Mouse (Mus musculus) naive thymus-derived CD4-positive, alpha-beta T cell, adult 2 months (primary cell): ENCODE measurements around the gene Ephb1.

Experiments
- DNase-seq: peaks from one replicate; pipeline ENCODE4 v3.0.0-alpha.2; 2011; ENCODE audit warnings: low read depth

Gene Ephb1

DNA sequence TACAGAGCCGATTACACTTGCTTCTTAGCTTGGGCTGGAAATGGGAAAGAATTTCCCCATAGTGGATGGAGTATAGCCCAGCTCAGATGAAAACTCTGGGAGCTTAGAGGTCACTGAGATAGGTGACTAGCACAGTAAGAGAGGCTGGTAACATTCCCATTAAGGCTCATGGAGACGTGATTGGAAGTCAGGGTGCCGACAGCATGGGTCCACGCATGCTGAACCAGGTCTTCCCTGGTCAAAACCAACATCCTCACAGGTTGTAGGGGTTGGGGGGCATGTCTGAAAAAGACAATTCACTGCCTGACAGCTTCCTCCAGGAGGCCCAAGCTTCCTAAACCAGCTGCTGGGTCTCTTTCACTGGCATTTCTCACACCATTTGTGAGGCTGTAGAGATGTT is 445.0 kb downstream of the Ephb1 start:
- no peak for DNase-seq

DNA sequence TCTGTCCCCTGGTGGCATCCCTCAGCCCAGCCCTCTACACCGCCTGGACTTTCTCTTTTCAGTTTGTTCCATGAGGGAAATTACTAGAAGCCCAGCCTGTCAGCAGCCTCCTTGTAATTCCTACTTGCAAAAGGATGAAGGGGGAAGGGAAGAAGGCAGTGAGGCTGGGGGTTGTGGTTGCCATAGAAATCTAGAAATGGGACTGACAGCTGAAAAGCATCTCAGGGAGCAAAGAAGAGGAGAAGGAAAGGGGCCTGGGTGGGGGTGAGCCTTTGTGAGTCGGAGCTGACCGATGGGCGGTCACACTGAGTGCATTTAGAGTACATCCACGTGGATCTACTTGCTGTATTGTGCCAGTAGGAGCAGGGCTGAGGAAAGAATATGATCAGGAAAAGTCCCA is 445.6 kb downstream of the Ephb1 start:
- no peak for DNase-seq

DNA sequence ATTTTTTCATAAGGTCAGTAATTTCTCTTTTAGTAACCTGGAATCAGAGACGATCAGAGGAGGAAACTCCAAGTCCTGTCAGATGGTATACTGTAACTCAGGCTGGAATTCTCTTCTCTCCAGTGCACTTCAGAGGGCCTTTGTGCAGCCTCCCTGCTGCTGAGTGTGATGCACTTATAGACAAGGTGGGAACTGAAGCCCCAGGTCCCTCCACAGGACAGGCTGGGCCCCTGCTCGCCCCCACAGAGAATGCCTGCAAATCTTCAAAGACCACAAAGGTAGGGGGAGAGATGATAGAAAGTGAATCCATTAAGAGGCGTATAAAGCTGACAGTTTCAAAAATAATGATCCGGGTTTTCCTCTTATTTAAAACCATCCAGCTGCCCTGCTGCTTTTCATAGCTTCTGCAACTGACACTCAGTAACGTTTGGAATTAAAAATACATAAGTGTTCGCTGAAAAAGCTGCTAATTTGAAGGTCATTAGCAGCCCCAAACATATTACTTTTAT is 446.7 kb downstream of the Ephb1 start:
- no peak for DNase-seq

DNA sequence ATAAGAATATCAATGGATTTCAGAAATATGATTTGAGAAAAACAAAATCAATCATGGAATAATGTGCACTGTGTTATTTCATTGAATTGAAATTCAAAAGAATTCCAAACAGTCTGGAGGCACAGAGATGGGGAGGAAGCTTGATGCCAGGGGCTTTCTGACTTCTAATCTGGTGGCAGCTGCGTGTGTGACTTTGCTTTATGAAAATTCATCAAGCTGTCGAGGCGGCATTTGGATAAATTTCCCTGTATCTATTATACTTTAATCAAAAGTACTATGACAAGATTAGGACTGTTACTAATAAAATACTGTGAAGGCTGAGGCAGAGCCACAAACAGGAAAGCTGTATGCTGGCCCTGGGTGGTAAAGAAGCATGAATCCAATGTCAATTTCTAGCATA is 451.1 kb downstream of the Ephb1 start:
- DNase-seq: no peak

DNA sequence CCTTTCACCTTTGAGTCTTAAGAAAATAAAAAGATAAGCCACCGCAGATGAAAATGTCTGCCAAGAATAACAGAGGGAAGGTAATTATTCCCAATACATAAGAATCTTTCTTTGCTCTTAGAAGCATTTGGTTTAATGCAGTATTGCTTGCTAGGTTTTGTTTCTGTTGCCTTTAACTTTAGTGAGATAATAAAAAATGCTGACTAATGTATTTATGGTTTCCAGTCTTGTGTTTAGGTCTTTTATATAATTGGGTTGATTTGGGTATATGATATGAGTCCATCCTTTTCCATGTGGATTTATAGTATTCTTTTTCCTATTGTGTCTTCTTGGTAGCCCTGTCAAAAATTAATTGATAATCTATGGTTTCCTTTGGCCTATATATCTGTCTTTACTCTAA is 456.6 kb downstream of the Ephb1 start:
- DNase-seq: no peak

DNA sequence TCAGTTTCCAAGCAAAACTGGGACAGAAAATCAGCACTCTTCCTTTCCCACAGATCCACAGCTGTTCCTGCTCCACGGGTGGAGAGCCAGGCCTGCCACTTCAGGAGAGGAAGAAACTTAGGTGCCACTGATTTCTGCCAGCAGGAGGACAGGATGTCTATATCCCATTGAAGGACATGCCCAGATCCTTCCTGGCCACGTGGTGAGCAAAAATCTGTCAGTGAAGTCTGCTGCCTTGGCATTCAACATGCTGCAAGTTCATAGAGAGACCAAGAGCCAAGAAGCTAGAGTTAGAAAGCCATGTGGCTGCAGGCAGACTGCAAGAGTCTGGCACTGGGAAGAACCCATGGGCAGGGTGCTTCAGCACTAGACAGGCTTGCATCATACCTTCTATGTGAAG is 471.2 kb downstream of the Ephb1 start:
- no peak for DNase-seq

DNA sequence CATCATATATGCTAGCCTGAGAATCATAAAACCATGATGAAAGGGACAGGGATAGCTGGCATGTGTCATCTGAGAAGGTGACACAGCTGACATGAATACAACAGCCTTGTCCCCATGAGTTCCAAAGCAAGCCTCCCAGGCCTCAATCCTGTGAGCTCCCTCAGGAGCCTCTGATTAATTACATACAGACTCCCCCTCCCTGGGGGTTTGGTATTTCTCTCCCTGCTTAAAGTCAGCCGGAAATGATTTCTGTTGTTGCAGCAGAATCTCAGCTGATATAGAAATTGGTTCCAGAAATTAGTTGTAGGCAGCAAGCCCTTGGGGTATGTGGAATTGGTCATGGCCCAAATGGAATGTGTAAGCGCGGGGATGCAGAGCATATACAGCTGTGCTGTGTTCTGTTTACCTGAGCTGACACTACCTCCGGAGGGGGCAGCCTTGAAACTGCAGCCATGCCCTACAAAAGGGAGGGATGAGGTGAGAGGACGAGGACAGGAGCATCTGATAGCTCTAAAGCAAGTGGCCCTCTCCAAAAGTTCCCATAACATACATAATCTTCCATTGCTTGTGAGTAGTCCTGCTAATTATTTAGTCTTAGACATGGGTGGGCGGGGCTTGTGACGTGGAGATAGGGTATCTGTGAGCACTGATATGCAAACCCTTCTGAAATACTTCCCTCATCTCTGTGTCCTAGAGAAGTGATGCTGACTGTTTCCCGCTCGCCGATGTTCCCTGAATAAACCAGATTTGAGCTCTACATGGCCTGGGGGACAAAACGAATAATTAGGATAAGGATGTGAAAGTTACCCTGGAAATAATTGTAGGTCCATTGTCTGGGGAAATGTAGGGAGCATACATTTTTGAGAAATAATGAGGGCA is 477.1 kb downstream of the Ephb1 start:
- no peak for DNase-seq

DNA sequence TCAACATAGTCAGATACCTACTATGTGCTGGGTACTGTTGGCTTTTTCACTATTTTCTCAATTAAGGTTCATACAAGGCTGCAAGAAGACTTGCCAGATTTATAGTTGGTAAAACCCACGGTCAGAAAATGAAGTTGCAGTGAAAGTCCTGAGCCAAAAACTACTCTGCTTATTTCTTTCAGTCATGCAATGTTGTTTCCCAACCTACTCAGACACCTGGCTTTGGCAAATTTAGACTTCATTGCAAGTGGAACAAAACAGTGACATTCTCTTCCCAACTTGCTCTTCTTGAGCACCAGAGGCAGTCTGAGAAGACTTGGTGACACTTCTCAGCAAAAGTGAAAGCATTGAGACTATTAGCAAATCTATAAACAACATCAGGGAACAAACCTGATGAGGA is 479.2 kb downstream of the Ephb1 start:
- DNase-seq: no peak
